Mouse (Mus musculus) thymus, adult 2 months (tissue): ENCODE measurements around the gene Dld.

Experiments used
- CTCF ChIP-seq: fragments of 200-500 bp; IDR thresholded peaks from 2 replicates; pipeline ENCODE4 v1.5.1; 2012; ENCODE audit warnings: mild to moderate bottlenecking, control low read depth, low read length, moderate library complexity, borderline replicate concordance; ENCODE audit not compliant: control insufficient read depth, poor library complexity, insufficient read depth; ENCODE audit errors: extremely low read depth
- POLR2A ChIP-seq: fragments of 200-500 bp; IDR thresholded peaks from 2 replicates; pipeline ENCODE4 v1.6.1; 2012; ENCODE audit warnings: mild to moderate bottlenecking, low read length, control low read depth, moderate library complexity; ENCODE audit not compliant: control insufficient read depth, poor library complexity, insufficient read depth; ENCODE audit errors: extremely low read depth

DNA sequence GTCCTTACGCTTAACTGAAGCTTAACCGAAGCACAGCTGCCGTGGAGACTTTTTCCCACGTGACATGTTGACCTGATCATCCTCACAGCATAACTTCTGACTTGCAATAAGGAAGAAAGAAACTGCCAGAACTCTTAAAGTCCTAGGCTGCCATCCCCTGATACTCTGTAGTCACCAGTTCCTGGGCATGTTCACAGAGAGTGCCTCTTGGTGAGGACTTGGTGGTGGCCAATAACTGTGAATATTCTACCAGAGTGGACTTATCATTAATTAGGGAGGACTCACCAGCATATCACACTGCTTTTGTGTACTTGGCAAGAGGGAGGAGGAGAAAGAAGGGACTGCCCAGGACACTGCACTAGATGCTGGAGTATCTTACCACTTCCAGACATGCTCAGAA lies 53.1 kb downstream of the Dld start:
- TF ChIP-seq CTCF (no peak), POLR2A (no peak)
